ENCODE assay signal across 8 mouse cellular contexts in the genomic region with DNA sequence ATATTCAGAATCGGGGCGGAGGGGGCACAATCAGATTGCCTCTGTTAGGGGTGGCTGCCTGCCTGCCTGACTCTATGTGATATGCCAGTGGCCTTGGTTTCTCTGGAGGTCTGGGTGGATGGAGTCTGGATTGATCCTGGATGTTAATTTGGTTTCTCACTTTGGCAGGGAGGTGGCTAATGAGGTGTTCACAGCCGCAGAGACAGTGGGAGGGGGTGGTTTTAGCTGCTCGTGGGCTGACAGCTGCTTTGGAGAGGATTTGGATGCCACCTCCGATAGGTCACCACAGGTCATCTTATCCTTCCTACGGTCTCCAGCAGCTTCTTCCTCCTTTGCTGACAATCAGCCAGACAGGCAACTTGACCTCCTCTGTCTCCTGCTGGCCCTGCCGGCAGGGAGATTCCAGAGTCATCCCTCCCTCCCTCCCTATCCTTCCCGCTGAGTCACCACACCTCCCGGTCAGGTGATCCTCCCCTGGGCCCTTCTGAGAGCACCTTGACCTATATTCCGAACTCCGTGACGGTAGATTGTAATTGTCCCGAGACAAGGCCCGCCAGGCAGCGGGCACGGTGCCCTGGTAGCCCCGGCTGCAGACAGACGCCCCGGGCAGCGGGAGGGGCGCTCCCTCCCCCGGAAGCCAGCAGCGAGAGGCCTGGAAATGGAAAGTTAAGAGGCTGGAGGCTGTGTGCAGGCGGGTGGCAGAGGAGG. TPM values are rescaled to one million over a fixed set of nuclear protein-coding genes. Genes with fewer than 3 reads are reported as not detected.
DNase-seq lines count a peak whose midpoint lies in the region; ATAC-seq and TF ChIP-seq lines count a peak whose summit lies in the region.

No protein-coding gene starts in this region.

- peak; percentile 91 for DNase-seq in 3134 (ENCODE audit: extremely low read depth, insufficient read length, low spot score)
- DNase-seq in adrenal gland, postnatal 25 days = peak; percentile 81
- DNase-seq in liver, adult 2 months (ENCODE audit: extremely low read depth, low read depth, low spot score) = peak; percentile 84
- DNase-seq in spleen, postnatal 4 days (ENCODE audit: low spot score in 2 of 2) = peak; percentile 34 to 73

- H3K9ac ChIP-seq in heart, embryonic 12.5 days = peak overlapping the region; percentile 68
- peak overlapping the region; percentile 66 for H3K9ac ChIP-seq in kidney, embryonic 16.5 days (replicated peaks; ENCODE audit: low read length)
- H3K9ac ChIP-seq in liver, adult 2 months (ENCODE audit: low read depth, low read length) = peak overlapping the region; percentile 73

- no peak; the same call in none of the 2 replicates for TF ChIP-seq POLR2A in embryonic fibroblast, embryonic 13.5 days (IDR thresholded peaks at IDR 0.05; ENCODE audit: low read depth, low read length)
- TF ChIP-seq POLR2A in liver, adult 2 months (IDR thresholded peaks at IDR 0.05; ENCODE audit: extremely low read depth, insufficient read depth, low read length) = no peak

- peak overlapping the region; percentile 82 for H3K4me2 ChIP-seq in heart, embryonic 12.5 days
- H3K4me2 ChIP-seq in kidney, embryonic 16.5 days (replicated peaks; ENCODE audit: low read depth, low read length) = peak overlapping the region; percentile 61

- no peaks in the 10 kb centered on the region for H3K9me3 ChIP-seq in heart, embryonic 12.5 days (replicated peaks)
- no peaks in the 10 kb centered on the region for H3K9me3 ChIP-seq in kidney, embryonic 16.5 days (ENCODE audit: low read length)

- H3K4me3 ChIP-seq in embryonic fibroblast, embryonic 13.5 days (ENCODE audit: insufficient read depth, low read length) = peak overlapping the region; percentile 55
- peak overlapping the region; percentile 59 for H3K4me3 ChIP-seq in heart, embryonic 12.5 days
- peak overlapping the region; percentile 50 for H3K4me3 ChIP-seq in kidney, embryonic 16.5 days (ENCODE audit: low read length)
- H3K4me3 ChIP-seq in liver, adult 2 months (ENCODE audit: insufficient read depth, low read depth, low read length) = peak overlapping the region; percentile 65

- H3K27ac ChIP-seq in embryonic fibroblast, embryonic 13.5 days (ENCODE audit: insufficient read depth, low read length) = peak overlapping the region; percentile 95
- H3K27ac ChIP-seq in heart, embryonic 12.5 days (ENCODE audit: poor library complexity, severe bottlenecking) = peak overlapping the region; percentile 71
- H3K27ac ChIP-seq in kidney, embryonic 16.5 days (ENCODE audit: low read length) = peak overlapping the region; percentile 66
- peak overlapping the region; percentile 78 for H3K27ac ChIP-seq in liver, adult 2 months (replicated peaks; ENCODE audit: insufficient read depth, low read depth, low read length)

- 2% methylated on average over 24 of the region's 24 CpGs for WGBS in heart, embryonic 12.5 days
- WGBS in kidney, embryonic 16.5 days = 2% methylated on average over 23 of the region's 24 CpGs
- 2% methylated on average over 24 of the region's 24 CpGs for WGBS in liver, adult 2 months

- peaks cover 2% of the 10 kb centered on the region; the same call in 1 of the 2 replicates for H3K4me1 ChIP-seq in embryonic fibroblast, embryonic 13.5 days (ENCODE audit: control insufficient read depth, insufficient read depth, low read length)
- peaks cover 19% of the 10 kb centered on the region for H3K4me1 ChIP-seq in heart, embryonic 12.5 days (replicated peaks)
- peaks cover 20% of the 10 kb centered on the region for H3K4me1 ChIP-seq in kidney, embryonic 16.5 days (ENCODE audit: insufficient read depth, low read length)
- H3K4me1 ChIP-seq in liver, adult 2 months (ENCODE audit: control insufficient read depth, insufficient read depth, low read length) = peaks cover 31% of the 10 kb centered on the region

- no peak for TF ChIP-seq CTCF in embryonic fibroblast, embryonic 13.5 days (IDR thresholded peaks at IDR 0.05; ENCODE audit: borderline replicate concordance, insufficient read depth, low read length)
- no peak for TF ChIP-seq CTCF in liver, adult 2 months (IDR thresholded peaks at IDR 0.05; ENCODE audit: low read depth, low read length)

- no peaks in the 10 kb centered on the region for H3K36me3 ChIP-seq in heart, embryonic 12.5 days
- H3K36me3 ChIP-seq in kidney, embryonic 16.5 days (ENCODE audit: insufficient read depth, low read length) = no peaks in the 10 kb centered on the region
- no peaks in the 10 kb centered on the region for H3K36me3 ChIP-seq in liver, adult 2 months (ENCODE audit: control insufficient read depth, insufficient read depth, low read length)

- no peaks in the 10 kb centered on the region for H3K27me3 ChIP-seq in heart, embryonic 12.5 days (replicated peaks)
- H3K27me3 ChIP-seq in kidney, embryonic 16.5 days (ENCODE audit: insufficient read depth, low read length) = no peaks in the 10 kb centered on the region
- no peaks in the 10 kb centered on the region for H3K27me3 ChIP-seq in liver, adult 2 months (ENCODE audit: control insufficient read depth, insufficient read depth, low read length)

- peak; percentile 70 for ATAC-seq in heart, embryonic 12.5 days (ENCODE audit: insufficient number of reproducible peaks, low FRiP score)
- peak; percentile 84 for ATAC-seq in kidney, embryonic 16.5 days (ENCODE audit: low FRiP score, low TSS enrichment)
- peak; percentile 37 for ATAC-seq in monocyte, adult 5-6 weeks (replicated peaks; ENCODE audit: insufficient number of reproducible peaks, low FRiP score, low TSS enrichment, poor library complexity, severe bottlenecking)

- H3K79me2 ChIP-seq in liver, adult 2 months (ENCODE audit: control insufficient read depth, insufficient read depth, low read length) = peaks cover 12% of the 10 kb centered on the region

RNA-seq across cellular contexts. Expression of gene Chd9, which starts 48.7 kb away (rescaled TPM):
- total RNA-seq in adrenal gland, postnatal 25 days (2021) = 78.7 and 81.6 TPM in 2 replicates
- polyA plus RNA-seq in embryonic fibroblast, embryonic 13.5 days (2011; ENCODE audit: insufficient read length, low read depth, missing spikeins) = 83.6 and 95.9 TPM in 2 replicates
- 53.5 and 56.3 TPM in 2 replicates for polyA plus RNA-seq in heart, embryonic 12.5 days (2016; fragmentation: Nextera tagmentation; extraction: Ambion mirVana)
- 88.1 and 97.1 TPM in 2 replicates for polyA plus RNA-seq in kidney, embryonic 16.5 days (2015; fragmentation: Nextera tagmentation; extraction: Ambion mirVana)
- 42.3 and 63.2 TPM in 2 replicates for total RNA-seq in liver, adult 2 months (2014; rRNA removed)
- polyA plus RNA-seq in liver, adult 2 months (2012; rRNA removed) = 51.6 and 88.2 TPM in 2 replicates
- 73.0 to 131 TPM (median 84.8 TPM) in 3 replicates for total RNA-seq in monocyte, adult 5-6 weeks (2017)

RNA-seq across cellular contexts. Expression of gene Gm19935, which starts 59.7 kb away (rescaled TPM):
- total RNA-seq in adrenal gland, postnatal 25 days (2021) = not detected in 2 replicates
- polyA plus RNA-seq in embryonic fibroblast, embryonic 13.5 days (2011; ENCODE audit: insufficient read length, low read depth, missing spikeins) = not detected in 2 replicates
- polyA plus RNA-seq in heart, embryonic 12.5 days (2016; fragmentation: Nextera tagmentation; extraction: Ambion mirVana) = not detected in 2 replicates
- not detected in 2 replicates for polyA plus RNA-seq in kidney, embryonic 16.5 days (2015; fragmentation: Nextera tagmentation; extraction: Ambion mirVana)
- 0.09 TPM in 1 of 2 replicates, not detected in the other for total RNA-seq in liver, adult 2 months (2014; rRNA removed)
- not detected in 2 replicates for polyA plus RNA-seq in liver, adult 2 months (2012; rRNA removed)
- total RNA-seq in monocyte, adult 5-6 weeks (2017) = not detected in 3 replicates

Comparison
In these comparisons a context has a peak if more than half of its experiments do, and no peak if none do; other contexts are left out.
1. Peak in every context shown above with its lines: DNase-seq, ATAC-seq, H3K4me3 ChIP-seq and H3K27ac ChIP-seq.